Mouse (Mus musculus) CH12.LX (cell line): Measurements from ENCODE around the gene Tmem229a. TPM values are rescaled to one million over a fixed set of nuclear protein-coding genes. Genes with fewer than 3 reads are reported as not detected.

ENCODE experiments used
- DNase-seq: peaks from one replicate; pipeline ENCODE4 v3.0.0-alpha.2; 2013; ENCODE audit errors: extremely low read depth
- H3K27ac ChIP-seq: 2 replicates; pipeline ENCODE4 v1.5.1; 2012; ENCODE audit warnings: low read depth, mild to moderate bottlenecking, control low read depth, moderate library complexity; ENCODE audit not compliant: insufficient read depth
- H3K27me3 ChIP-seq: replicated peaks from 2 replicates; pipeline ENCODE3; 2012; ENCODE audit warnings: inconsistent platforms
- H3K36me3 ChIP-seq, 2 experiments: replicated peaks in 1 of 2; 2 replicates each; pipeline versions ENCODE3 to v1.6.1; 2012; ENCODE audit warnings: inconsistent platforms in 1 of 2, low read length in 1 of 2, mild to moderate bottlenecking in 1 of 2, mixed read lengths in 1 of 2, moderate library complexity in 1 of 2; ENCODE audit not compliant: control insufficient read depth in 1 of 2, insufficient read depth in 1 of 2
- H3K4me1 ChIP-seq, 2 experiments: 2 replicates each; pipeline ENCODE4 v1.6.1; 2012; ENCODE audit warnings: inconsistent platforms in 1 of 2, moderate library complexity in 1 of 2; ENCODE audit not compliant: insufficient read depth in 2 of 2, control insufficient read depth in 1 of 2
- H3K4me2 ChIP-seq: 2 replicates; pipeline ENCODE4 v1.6.1; 2012; ENCODE audit warnings: low read depth, mild to moderate bottlenecking, control low read depth; ENCODE audit not compliant: poor library complexity, insufficient read depth, severe bottlenecking
- H3K4me3 ChIP-seq, 3 experiments: fragments of 150-350 bp in 1 of 3; sonication (generic) in 1 of 3; replicated peaks in 1 of 3; 2 replicates each; pipeline versions ENCODE3 to v1.5.1; 2011 to 2012; ENCODE audit warnings: low read depth in 2 of 3, low read length in 2 of 3, mild to moderate bottlenecking in 2 of 3, moderate library complexity in 2 of 3, control low read depth in 1 of 3, improper control_type of control experiment in 1 of 3, inconsistent platforms in 1 of 3, mixed read lengths in 1 of 3; ENCODE audit not compliant: poor library complexity in 1 of 3
- H3K79me2 ChIP-seq: replicated peaks from 2 replicates; pipeline ENCODE4 v1.6.1; 2012; ENCODE audit warnings: mild to moderate bottlenecking, moderate library complexity; ENCODE audit not compliant: control insufficient read depth, poor library complexity, insufficient read depth, severe bottlenecking; ENCODE audit errors: extremely low read depth
- H3K9ac ChIP-seq: 2 replicates; pipeline ENCODE4 v1.6.1; 2012; ENCODE audit warnings: low read depth, mild to moderate bottlenecking, control low read depth, moderate library complexity; ENCODE audit not compliant: insufficient read depth
- H3K9me3 ChIP-seq: replicated peaks from 2 replicates; pipeline ENCODE3; 2012; ENCODE audit warnings: low read length, inconsistent platforms, mixed read lengths
- CHD1 ChIP-seq: IDR thresholded peaks from 2 replicates; pipeline ENCODE4 v1.6.1; 2012; ENCODE audit warnings: low read depth, low read length, improper control_type of control experiment, inconsistent platforms
- CTCF ChIP-seq, 2 experiments: IDR thresholded peaks in 1 of 2; conservative IDR thresholded peaks in 1 of 2; 2 replicates each; pipeline ENCODE4 v1.5.1; 2011 to 2012; ENCODE audit warnings: low read depth in 2 of 2, low read length in 2 of 2, improper control_type of control experiment in 1 of 2, inconsistent platforms in 1 of 2, mild to moderate bottlenecking in 1 of 2, moderate library complexity in 1 of 2
- ELF1 ChIP-seq: IDR thresholded peaks from 2 replicates; pipeline ENCODE4 v1.6.1; 2014; ENCODE audit warnings: low read depth, mild to moderate bottlenecking, inconsistent platforms, low read length, improper control_type of control experiment
- ETS1 ChIP-seq: conservative IDR thresholded peaks from 2 replicates; pipeline ENCODE4 v1.6.1; 2012; ENCODE audit warnings: low read depth, mild to moderate bottlenecking, inconsistent platforms, low read length, improper control_type of control experiment, moderate library complexity
- GABPA ChIP-seq: IDR thresholded peaks from 2 replicates; pipeline ENCODE4 v1.6.1; 2012; ENCODE audit warnings: low read depth, low read length, improper control_type of control experiment, inconsistent platforms; ENCODE audit not compliant: insufficient replicate concordance
- HCFC1 ChIP-seq: IDR thresholded peaks from 2 replicates; pipeline ENCODE4 v1.6.1; 2012; ENCODE audit warnings: low read depth, mild to moderate bottlenecking, inconsistent platforms, low read length, improper control_type of control experiment
- JUN ChIP-seq: IDR thresholded peaks from 2 replicates; pipeline ENCODE4 v1.6.1; 2011; ENCODE audit warnings: low read depth, mild to moderate bottlenecking, low read length, improper control_type of control experiment, moderate library complexity; ENCODE audit not compliant: insufficient read depth
- JUND ChIP-seq: conservative IDR thresholded peaks from 2 replicates; pipeline ENCODE4 v1.6.1; 2011; ENCODE audit warnings: low read depth, low read length, improper control_type of control experiment
- KAT2A ChIP-seq: IDR thresholded peaks from 2 replicates; pipeline ENCODE4 v1.6.1; 2012; ENCODE audit warnings: low read length, improper control_type of control experiment, inconsistent platforms; ENCODE audit not compliant: insufficient replicate concordance
- MAFK ChIP-seq: IDR thresholded peaks from 2 replicates; pipeline ENCODE4 v1.6.1; 2011; ENCODE audit warnings: low read length, improper control_type of control experiment; ENCODE audit not compliant: insufficient replicate concordance
- MAZ ChIP-seq: IDR thresholded peaks from 2 replicates; pipeline ENCODE4 v1.6.1; 2012; ENCODE audit warnings: low read depth, mild to moderate bottlenecking, inconsistent platforms, low read length, improper control_type of control experiment, moderate library complexity
- MXI1 ChIP-seq: IDR thresholded peaks from 2 replicates; pipeline ENCODE4 v1.6.1; 2011; ENCODE audit warnings: mild to moderate bottlenecking, low read depth, low read length, improper control_type of control experiment
- MYC ChIP-seq: IDR thresholded peaks from 2 replicates; pipeline ENCODE4 v1.6.1; 2011; ENCODE audit warnings: low read depth, mild to moderate bottlenecking, improper control_type of control experiment, low read length
- NELFE ChIP-seq: IDR thresholded peaks from 2 replicates; pipeline ENCODE4 v1.6.1; 2011; ENCODE audit warnings: low read depth, low read length, improper control_type of control experiment
- NRF1 ChIP-seq: IDR thresholded peaks from 2 replicates; pipeline ENCODE4 v1.6.1; 2014; ENCODE audit warnings: low read depth, mild to moderate bottlenecking, inconsistent platforms, low read length, improper control_type of control experiment, moderate library complexity
- POLR2A ChIP-seq: IDR thresholded peaks from 2 replicates; pipeline ENCODE4 v1.6.1; 2011; ENCODE audit warnings: low read depth, mild to moderate bottlenecking, improper control_type of control experiment, low read length
- RAD21 ChIP-seq: IDR thresholded peaks from 2 replicates; pipeline ENCODE4 v1.6.1; 2011; ENCODE audit warnings: low read depth, mild to moderate bottlenecking, low read length, improper control_type of control experiment, moderate library complexity
- RCOR1 ChIP-seq: conservative IDR thresholded peaks from 2 replicates; pipeline ENCODE4 v1.6.1; 2012; ENCODE audit warnings: low read depth, mild to moderate bottlenecking, inconsistent platforms, low read length, improper control_type of control experiment
- SIN3A ChIP-seq: IDR thresholded peaks from 2 replicates; pipeline ENCODE4 v1.6.1; 2012; ENCODE audit warnings: low read length, improper control_type of control experiment, inconsistent platforms
- SMC3 ChIP-seq: IDR thresholded peaks from 2 replicates; pipeline ENCODE4 v1.6.1; 2011; ENCODE audit warnings: low read depth, low read length, improper control_type of control experiment
- UBTF ChIP-seq: IDR thresholded peaks from 2 replicates; pipeline ENCODE4 v1.6.1; 2012; ENCODE audit warnings: low read depth, mild to moderate bottlenecking, inconsistent platforms, low read length, improper control_type of control experiment, moderate library complexity
- ZKSCAN1 ChIP-seq: IDR thresholded peaks from 2 replicates; pipeline ENCODE4 v1.6.1; 2012; ENCODE audit warnings: low read depth, inconsistent platforms, low read length, improper control_type of control experiment, borderline replicate concordance
- ZNF384 ChIP-seq: IDR thresholded peaks from 2 replicates; pipeline ENCODE4 v1.6.1; 2012; ENCODE audit warnings: low read depth, low read length, improper control_type of control experiment, inconsistent platforms
- dilution Hi-C: fragments of 300-500 bp; cut with MboI; formaldehyde crosslinking; loops from 2 replicates; pipeline ENCODE4 v1.14.3; 2020; ENCODE audit warnings: low sequenced_read_pairs; ENCODE audit not compliant: extremely low pct_unique_long_range_greater_than_20kb, extremely low pct_ligation_motif_present
- in situ Hi-C: fragments of 300-500 bp; cut with MboI; formaldehyde crosslinking; loops from 3 replicates; pipeline ENCODE4 v1.14.3; 2019; ENCODE audit warnings: low sequenced_read_pairs, low pct_ligation_motif_present, low pct_unique_long_range_greater_than_20kb, mixed read lengths
- polyA plus RNA-seq: library from polyadenylated mRNA; unstranded; fragments of >175 nt; gene quantifications from 2 replicates; pipeline ENCODE4 v1.2.1, GENCODE M21; 2012; ENCODE audit warnings: low read depth; ENCODE audit not compliant: insufficient read length
- total RNA-seq, 2 experiments: library from RNA; depleted of rRNA; stranded (reverse); fragments of 300-350 nt in 1 of 2; fragments of >200 nt in 1 of 2; gene quantifications; 2 replicates each; pipeline ENCODE4 v1.2.3; 2012 to 2014

The Tmem229a gene
- total and polyA plus RNA-seq, 3 experiments = not detected

GRCm38 (mm10) chr6:24910728-24911105 lies 45.4 kb downstream of the Tmem229a start:
- Histone ChIP-seq H3K4me1 (peaks cover 0 to 3% of the 10 kb centered on the region in 2 experiments; a peak in 1 of 4 replicates), H3K4me2 (no peak overlapping the region), H3K9me3 (no peaks in the 10 kb centered on the region), H3K9ac (no peak overlapping the region), H3K36me3 (no peaks in the 10 kb centered on the region), H3K27me3 (no peaks in the 10 kb centered on the region), H3K4me3 (no peak overlapping the region), H3K79me2 (no peaks in the 10 kb centered on the region), H3K27ac (no peak overlapping the region)
- dilution Hi-C loops (no loop called here), in situ Hi-C loops (no loop called here)
- no peak for DNase-seq
- TF ChIP-seq MXI1 = no peak
- TF ChIP-seq MYC = no peak
- no peak for TF ChIP-seq GABPA
- TF ChIP-seq ZKSCAN1 = no peak
- no peak for TF ChIP-seq ELF1
- no peak for TF ChIP-seq CTCF (conservative IDR thresholded peaks at IDR 0.05 in 1 of 2, IDR thresholded peaks at IDR 0.05 in 1 of 2; ENCODE audit: low read depth in 2 of 2, low read length in 2 of 2)
- no peak for TF ChIP-seq SMC3
- no peak for TF ChIP-seq RAD21
- no peak for TF ChIP-seq MAFK
- no peak for TF ChIP-seq ZNF384
- no peak for TF ChIP-seq RCOR1
- no peak for TF ChIP-seq KAT2A
- TF ChIP-seq HCFC1 = no peak
- no peak for TF ChIP-seq SIN3A
- no peak for TF ChIP-seq JUN
- no peak for TF ChIP-seq CHD1

- Histone ChIP-seq H3K4me3 (no peak overlapping the region), H3K36me3 (no peaks in the 10 kb centered on the region), H3K4me1 (peaks cover 0 to 3% of the 10 kb centered on the region in 2 experiments; a peak in 1 of 4 replicates), H3K9me3 (no peaks in the 10 kb centered on the region), H3K9ac (no peak overlapping the region), H3K27me3 (no peaks in the 10 kb centered on the region), H3K27ac (no peak overlapping the region), H3K79me2 (no peaks in the 10 kb centered on the region), H3K4me2 (no peak overlapping the region)
- no peak for DNase-seq
- dilution Hi-C loops (no loop called here), in situ Hi-C loops (no loop called here)
- TF ChIP-seq HCFC1 (no peak), RCOR1 (no peak), JUND (no peak), POLR2A (no peak), MAFK (no peak), SIN3A (no peak), MAZ (no peak), JUN (no peak), ETS1 (no peak), NRF1 (no peak), UBTF (no peak), NELFE (no peak)
These were observed 45.9 kb downstream of the Tmem229a start for GRCm38 (mm10) chr6:24910016-24910727.
